Mouse (Mus musculus) forebrain, embryonic 15.5 days (tissue): ENCODE results near the gene Cd86. TPM values are rescaled to one million over a fixed set of nuclear protein-coding genes. Genes with fewer than 3 reads are reported as not detected.

Experiments
- ATAC-seq: fragments of 200-750 bp; cut with Nextera tagmentation; replicated peaks from 2 replicates; pipeline ENCODE4 v1.8.0; 2017; ENCODE audit warnings: mild to moderate bottlenecking, moderate TSS enrichment, moderate library complexity
- H3K27ac ChIP-seq: fragments of 300-500 bp; sonication (generic); replicated peaks from 2 replicates; pipeline ENCODE4 v1.5.1; 2015; ENCODE audit warnings: mild to moderate bottlenecking, inconsistent platforms
- H3K27me3 ChIP-seq: fragments of 300-500 bp; sonication (generic); 2 replicates; pipeline ENCODE4 v1.6.1; 2015; ENCODE audit warnings: inconsistent platforms
- H3K36me3 ChIP-seq: fragments of 300-500 bp; sonication (generic); 2 replicates; pipeline ENCODE4 v1.6.1; 2015; ENCODE audit warnings: mild to moderate bottlenecking, inconsistent platforms
- H3K4me1 ChIP-seq: fragments of 300-500 bp; sonication (generic); 2 replicates; pipeline ENCODE4 v1.6.1; 2015; ENCODE audit warnings: inconsistent platforms
- H3K4me2 ChIP-seq: fragments of 300-500 bp; sonication (generic); replicated peaks from 2 replicates; pipeline ENCODE4 v1.6.1; 2015; ENCODE audit warnings: mild to moderate bottlenecking, inconsistent platforms
- H3K4me3 ChIP-seq: fragments of 300-500 bp; sonication (generic); 2 replicates; pipeline ENCODE4 v1.5.1; 2015; ENCODE audit warnings: mild to moderate bottlenecking, inconsistent platforms
- H3K9ac ChIP-seq: fragments of 300-500 bp; sonication (generic); replicated peaks from 2 replicates; pipeline ENCODE4 v1.6.1; 2015; ENCODE audit warnings: mild to moderate bottlenecking, inconsistent platforms
- H3K9me3 ChIP-seq: fragments of 300-500 bp; sonication (generic); 2 replicates; pipeline ENCODE4 v1.6.1; 2016; ENCODE audit warnings: inconsistent platforms
- WGBS: fragments of 180-500 bp; shearing (Covaris S2); methylation state at CpG from one replicate; pipeline ENCODE4 v1.1.7; 2015; ENCODE audit warnings: mixed read lengths; 5-methylcytosine and 5-hydroxymethylcytosine counted together
- polyA plus RNA-seq: library from polyadenylated mRNA; unstranded; fragments of >200 nt; fragmentation: Nextera tagmentation; extraction: Ambion mirVana; gene quantifications from 2 replicates; pipeline ENCODE4 v1.2.1, GENCODE M21; 2015

The Cd86 gene
- polyA plus RNA-seq, 1 experiment from 2014 or later: 1.1 TPM

- WGBS: 78% methylated on average over 6 of the region's 6 CpGs
- H3K36me3 ChIP-seq: no peaks in the 10 kb centered on the region
- H3K9ac ChIP-seq: no peak overlapping the region
- H3K9me3 ChIP-seq: no peaks in the 10 kb centered on the region
- H3K27me3 ChIP-seq: no peaks in the 10 kb centered on the region
- no peaks in the 10 kb centered on the region for H3K4me1 ChIP-seq
- ATAC-seq: no peak
- no peak overlapping the region for H3K4me2 ChIP-seq
- H3K4me3 ChIP-seq: no peak overlapping the region
- no peak overlapping the region for H3K27ac ChIP-seq
Measured at GRCm38 (mm10) chr16:36684325-36684918, 18.5 kb upstream of the Cd86 start.

GRCm38 (mm10) chr16:36681829-36682228, 15.9 kb upstream of the Cd86 start:
- 86% methylated on average over 3 of the region's 3 CpGs for WGBS
- H3K4me1 ChIP-seq: no peaks in the 10 kb centered on the region
- no peak overlapping the region for H3K4me2 ChIP-seq
- no peak overlapping the region for H3K9ac ChIP-seq
- H3K27me3 ChIP-seq: no peaks in the 10 kb centered on the region
- H3K36me3 ChIP-seq: no peaks in the 10 kb centered on the region
- H3K4me3 ChIP-seq: no peak overlapping the region
- no peak overlapping the region for H3K27ac ChIP-seq
- ATAC-seq: no peak
- no peaks in the 10 kb centered on the region for H3K9me3 ChIP-seq

GRCm38 (mm10) chr16:36675902-36676301, 10.0 kb upstream of the Cd86 start:
- no peak for ATAC-seq
- H3K4me3 ChIP-seq: no peak overlapping the region
- H3K27me3 ChIP-seq: no peaks in the 10 kb centered on the region
- H3K4me2 ChIP-seq: no peak overlapping the region
- no peaks in the 10 kb centered on the region for H3K4me1 ChIP-seq
- H3K36me3 ChIP-seq: no peaks in the 10 kb centered on the region
- no peaks in the 10 kb centered on the region for H3K9me3 ChIP-seq
- 99% methylated on average over 2 of the region's 2 CpGs for WGBS
- no peak overlapping the region for H3K27ac ChIP-seq
- H3K9ac ChIP-seq: no peak overlapping the region

- no peaks in the 10 kb centered on the region for H3K36me3 ChIP-seq
- no peak overlapping the region for H3K27ac ChIP-seq
- no peak overlapping the region for H3K4me3 ChIP-seq
- ATAC-seq: no peak
- WGBS: 53% methylated on average over 2 of the region's 2 CpGs
- no peaks in the 10 kb centered on the region for H3K9me3 ChIP-seq
- H3K9ac ChIP-seq: no peak overlapping the region
- no peaks in the 10 kb centered on the region for H3K27me3 ChIP-seq
- no peaks in the 10 kb centered on the region for H3K4me1 ChIP-seq
- H3K4me2 ChIP-seq: no peak overlapping the region
Measured at GRCm38 (mm10) chr16:36675304-36675703, 9.4 kb upstream of the Cd86 start.

- no peak for ATAC-seq
- H3K4me1 ChIP-seq: no peaks in the 10 kb centered on the region
- no peaks in the 10 kb centered on the region for H3K27me3 ChIP-seq
- no peaks in the 10 kb centered on the region for H3K9me3 ChIP-seq
- WGBS: 75% methylated on average over 7 of the region's 7 CpGs
- H3K27ac ChIP-seq: no peak overlapping the region
- H3K9ac ChIP-seq: no peak overlapping the region
- no peaks in the 10 kb centered on the region for H3K36me3 ChIP-seq
- H3K4me2 ChIP-seq: no peak overlapping the region
- no peak overlapping the region for H3K4me3 ChIP-seq
Measured at GRCm38 (mm10) chr16:36674457-36675204, 8.8 kb upstream of the Cd86 start.

GRCm38 (mm10) chr16:36673196-36673595, 7.3 kb upstream of the Cd86 start:
- 81% methylated on average over 4 of the region's 4 CpGs for WGBS
- Histone ChIP-seq H3K27ac (no peak overlapping the region), H3K4me1 (no peaks in the 10 kb centered on the region), H3K36me3 (no peaks in the 10 kb centered on the region), H3K27me3 (no peaks in the 10 kb centered on the region), H3K9ac (no peak overlapping the region), H3K4me2 (no peak overlapping the region), H3K9me3 (no peaks in the 10 kb centered on the region), H3K4me3 (no peak overlapping the region)
- no peak for ATAC-seq

- no peak overlapping the region for H3K4me2 ChIP-seq
- H3K27me3 ChIP-seq: no peaks in the 10 kb centered on the region
- H3K4me3 ChIP-seq: no peak overlapping the region
- no peaks in the 10 kb centered on the region for H3K36me3 ChIP-seq
- no peaks in the 10 kb centered on the region for H3K4me1 ChIP-seq
- no peak overlapping the region for H3K9ac ChIP-seq
- ATAC-seq: no peak
- H3K27ac ChIP-seq: no peak overlapping the region
- no peaks in the 10 kb centered on the region for H3K9me3 ChIP-seq
- 89% methylated on average over 3 of the region's 3 CpGs for WGBS
Measured at GRCm38 (mm10) chr16:36670590-36670989, 4.7 kb upstream of the Cd86 start.

- Histone ChIP-seq H3K36me3 (no peaks in the 10 kb centered on the region), H3K27me3 (no peaks in the 10 kb centered on the region), H3K4me2 (no peak overlapping the region), H3K27ac (no peak overlapping the region), H3K9ac (no peak overlapping the region), H3K4me3 (no peak overlapping the region), H3K9me3 (no peaks in the 10 kb centered on the region), H3K4me1 (no peaks in the 10 kb centered on the region)
- ATAC-seq: no peak
- 92% methylated on average over 10 of the region's 10 CpGs for WGBS
Measured at GRCm38 (mm10) chr16:36666448-36667017, 652 bp upstream of the Cd86 start.

- no peak overlapping the region for H3K4me3 ChIP-seq
- no peaks in the 10 kb centered on the region for H3K9me3 ChIP-seq
- no peak overlapping the region for H3K27ac ChIP-seq
- 92% methylated on average over 5 of the region's 5 CpGs for WGBS
- no peaks in the 10 kb centered on the region for H3K27me3 ChIP-seq
- no peaks in the 10 kb centered on the region for H3K36me3 ChIP-seq
- H3K9ac ChIP-seq: no peak overlapping the region
- H3K4me1 ChIP-seq: no peaks in the 10 kb centered on the region
- no peak for ATAC-seq
- no peak overlapping the region for H3K4me2 ChIP-seq
Measured at GRCm38 (mm10) chr16:36663484-36663883, 2.4 kb downstream of the Cd86 start.

- Histone ChIP-seq H3K4me3 (no peak overlapping the region), H3K9ac (no peak overlapping the region), H3K36me3 (no peaks in the 10 kb centered on the region), H3K4me1 (no peaks in the 10 kb centered on the region), H3K27me3 (no peaks in the 10 kb centered on the region), H3K4me2 (no peak overlapping the region), H3K9me3 (no peaks in the 10 kb centered on the region), H3K27ac (no peak overlapping the region)
- WGBS: 90% methylated on average over 10 of the region's 10 CpGs
- no peak for ATAC-seq
Measured at GRCm38 (mm10) chr16:36661330-36661729, 4.6 kb downstream of the Cd86 start.

- Histone ChIP-seq H3K4me1 (no peaks in the 10 kb centered on the region), H3K9me3 (no peaks in the 10 kb centered on the region), H3K4me3 (no peak overlapping the region), H3K4me2 (no peak overlapping the region), H3K27me3 (no peaks in the 10 kb centered on the region), H3K36me3 (no peaks in the 10 kb centered on the region), H3K9ac (no peak overlapping the region), H3K27ac (no peak overlapping the region)
- WGBS: 85% methylated on average over 4 of the region's 4 CpGs
- no peak for ATAC-seq
Measured at GRCm38 (mm10) chr16:36655910-36656309, 10.0 kb downstream of the Cd86 start.

GRCm38 (mm10) chr16:36655199-36655598, 10.7 kb downstream of the Cd86 start:
- H3K36me3 ChIP-seq: no peaks in the 10 kb centered on the region
- H3K9me3 ChIP-seq: no peaks in the 10 kb centered on the region
- no peak for ATAC-seq
- no peaks in the 10 kb centered on the region for H3K4me1 ChIP-seq
- H3K27ac ChIP-seq: no peak overlapping the region
- no peaks in the 10 kb centered on the region for H3K27me3 ChIP-seq
- H3K9ac ChIP-seq: no peak overlapping the region
- H3K4me2 ChIP-seq: no peak overlapping the region
- WGBS: 94% methylated on average over 1 of the region's 1 CpGs
- H3K4me3 ChIP-seq: no peak overlapping the region
